Mouse (Mus musculus) CD4-positive, CD25-positive, alpha-beta regulatory T cell, adult 4 months (primary cell): Measurements from ENCODE around the gene Abhd16b. TPM values are rescaled to one million over a fixed set of nuclear protein-coding genes. Genes with fewer than 3 reads are reported as not detected.
"Not testable (repeated sequence)": the region's sequence is repeated elsewhere in the genome, so short reads cannot be mapped to it uniquely, and the experiment has no call there.

ENCODE experiments used
- ATAC-seq: one replicate; pipeline ENCODE4 v1.8.0; 2017
- polyA plus RNA-seq, 2 experiments: library from polyadenylated mRNA; unstranded; fragments of 100-300 nt; shearing (Covaris generic); gene quantifications; one replicate each; pipeline ENCODE4 v1.2.1; 2017

Gene Abhd16b
- polyA plus RNA-seq, 2 experiments from 2014 or later, result not detected

DNA sequence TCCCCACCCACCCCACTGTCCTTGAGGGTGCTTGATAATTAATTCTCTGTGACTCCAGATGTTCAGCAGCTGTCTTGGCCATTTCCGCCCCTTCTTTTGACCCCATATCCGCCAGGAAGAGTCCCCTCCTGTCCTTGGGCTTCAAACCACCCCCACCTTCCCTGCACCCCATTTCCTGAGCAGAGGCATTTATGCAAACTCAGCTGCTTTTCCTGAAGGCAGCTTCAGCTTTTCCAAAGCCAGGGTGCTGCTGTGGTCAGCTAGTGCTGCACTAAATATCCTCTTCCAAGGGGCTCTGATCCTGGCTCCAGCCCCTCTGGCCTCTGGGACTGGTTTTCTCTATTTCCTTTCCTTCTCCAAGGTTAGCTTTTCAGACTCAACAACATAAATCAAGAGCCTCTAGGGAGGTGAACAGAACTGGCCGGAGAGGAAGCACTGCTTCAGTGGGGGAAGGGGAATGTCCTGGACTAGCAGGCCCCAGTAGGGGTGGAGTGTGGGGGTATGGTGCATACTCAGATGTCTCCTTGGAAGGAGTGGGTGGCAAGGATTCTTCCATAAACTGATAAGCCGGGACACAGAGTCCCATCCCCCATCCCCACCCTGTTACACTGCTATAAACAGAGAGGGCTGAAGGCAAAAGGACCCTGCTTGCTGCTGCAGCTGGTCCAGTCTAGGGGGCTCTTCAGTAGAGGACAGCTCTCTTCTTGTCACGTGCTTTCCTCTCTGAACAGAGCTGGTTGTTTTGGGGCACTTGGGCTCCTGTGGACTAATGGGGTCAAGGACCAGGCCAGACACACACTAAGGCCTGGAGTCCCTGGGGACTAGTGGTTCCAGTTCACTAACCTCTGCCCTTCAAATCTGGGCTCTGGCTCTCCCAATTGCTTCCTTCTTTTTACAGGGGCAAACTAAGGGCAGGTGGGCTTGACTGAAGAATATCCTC is 5.4 kb upstream of the Abhd16b start:
- no peak for ATAC-seq

DNA sequence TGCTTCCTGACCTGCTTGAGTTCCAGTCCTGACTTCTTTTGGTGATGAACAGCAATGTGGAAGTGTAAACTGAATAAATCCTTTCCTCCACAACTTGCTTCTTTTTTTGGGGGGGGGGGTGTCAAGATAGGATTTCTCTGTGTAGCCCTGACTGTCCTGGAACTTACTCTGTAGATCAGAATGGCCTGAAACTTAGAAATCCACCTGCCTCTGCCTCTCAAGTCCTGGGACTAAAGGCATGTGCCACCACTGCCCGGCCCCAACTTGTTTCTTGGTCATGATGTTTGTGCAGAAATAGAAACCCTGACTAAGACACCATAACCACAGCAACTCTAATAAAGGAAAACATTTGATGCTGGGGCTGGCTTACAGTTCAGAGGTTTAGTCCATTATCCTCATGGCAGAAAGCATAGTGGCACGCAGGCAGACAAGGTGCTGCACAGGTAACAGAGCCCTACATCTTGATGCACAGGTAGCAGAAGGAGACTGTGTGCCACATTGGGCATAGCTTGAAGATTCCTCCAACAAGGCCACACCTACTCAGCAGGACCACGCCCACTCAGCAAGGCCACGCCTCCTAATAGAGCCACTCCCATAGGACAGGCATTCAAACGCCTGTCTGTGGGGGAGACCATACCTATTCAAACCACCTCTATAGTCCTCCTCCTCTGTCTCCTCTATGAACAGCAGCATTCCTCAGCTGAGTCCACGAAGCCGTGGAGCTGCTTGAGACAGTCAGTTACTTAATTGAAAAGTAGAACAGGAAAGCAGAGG is 1.4 kb upstream of the Abhd16b start:
- peak; percentile 33 for ATAC-seq

DNA sequence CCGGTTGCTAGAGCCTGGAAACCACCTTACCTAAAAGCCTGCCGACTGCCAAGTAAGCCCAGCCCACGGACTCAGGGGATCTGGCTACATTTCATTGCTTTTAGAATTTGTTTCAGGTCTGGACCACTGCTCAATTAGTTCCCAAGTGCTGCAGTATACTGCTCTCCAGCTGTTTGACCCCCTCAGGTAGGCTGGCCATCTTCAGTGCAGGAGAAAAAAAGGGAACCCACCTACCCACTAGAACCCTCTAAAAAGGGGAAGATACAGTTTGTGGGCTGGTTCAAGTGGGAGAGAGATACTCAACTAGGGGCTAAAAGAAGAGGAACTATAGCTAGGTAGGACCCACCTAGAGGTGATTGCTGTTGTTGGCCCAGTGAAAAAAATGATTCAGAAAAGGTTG is 800 bp upstream of the Abhd16b start:
- no peak for ATAC-seq

DNA sequence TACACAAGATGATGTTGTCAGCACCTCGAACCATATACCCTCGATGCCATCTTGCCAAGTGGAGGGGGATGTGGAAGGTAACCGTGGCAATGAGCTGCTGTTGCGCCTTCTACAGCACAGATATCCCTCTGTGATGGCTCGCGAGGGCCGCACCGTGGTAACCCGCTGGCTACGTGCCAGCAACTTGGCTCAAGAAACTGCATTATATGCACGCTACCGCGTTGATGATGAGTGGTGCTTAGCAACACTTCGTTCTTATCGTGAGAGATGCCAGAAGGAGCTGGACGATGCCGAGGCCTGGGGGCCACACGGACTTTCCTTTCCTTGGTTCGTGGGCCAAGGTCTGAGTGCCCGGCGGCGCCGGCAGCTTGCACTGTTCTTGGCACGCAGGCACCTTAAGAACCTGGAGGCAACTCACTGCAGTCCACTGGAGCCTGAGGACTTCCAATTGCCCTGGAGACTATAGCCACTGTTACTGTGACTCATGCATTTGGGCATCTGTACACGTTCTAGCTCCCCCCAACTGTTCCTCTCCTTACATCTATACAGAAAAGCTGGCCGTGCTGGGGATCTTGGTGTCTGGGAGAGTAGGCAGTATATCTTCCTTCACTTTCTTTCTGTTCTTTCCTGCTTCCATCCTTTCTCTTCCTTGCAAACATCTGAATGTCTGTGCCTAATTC is 1.4 kb downstream of the Abhd16b start:
- no peak for ATAC-seq

- ATAC-seq, result not testable (repeated sequence)
These were observed 2.8 kb downstream of the Abhd16b start for GRCm38 (mm10) chr2:181495845-181496244.

GRCm38 (mm10) chr2:181496281-181496680 is 3.3 kb downstream of the Abhd16b start:
- ATAC-seq, result peak; percentile 53

GRCm38 (mm10) chr2:181496831-181497547 is 4.0 kb downstream of the Abhd16b start, which contains the start of gene Tpd52l2:
Gene Tpd52l2, plus strand, starts transcription at chr2:181497142.
- ATAC-seq, result peak; percentile 92

GRCm38 (mm10) chr2:181497548-181497875 is 4.5 kb downstream of the Abhd16b start:
- ATAC-seq, result peak; percentile 30

GRCm38 (mm10) chr2:181498644-181499043 is 5.6 kb downstream of the Abhd16b start:
- no peak for ATAC-seq

GRCm38 (mm10) chr2:181509191-181509590 is 16.2 kb downstream of the Abhd16b start:
- no peak for ATAC-seq

DNA sequence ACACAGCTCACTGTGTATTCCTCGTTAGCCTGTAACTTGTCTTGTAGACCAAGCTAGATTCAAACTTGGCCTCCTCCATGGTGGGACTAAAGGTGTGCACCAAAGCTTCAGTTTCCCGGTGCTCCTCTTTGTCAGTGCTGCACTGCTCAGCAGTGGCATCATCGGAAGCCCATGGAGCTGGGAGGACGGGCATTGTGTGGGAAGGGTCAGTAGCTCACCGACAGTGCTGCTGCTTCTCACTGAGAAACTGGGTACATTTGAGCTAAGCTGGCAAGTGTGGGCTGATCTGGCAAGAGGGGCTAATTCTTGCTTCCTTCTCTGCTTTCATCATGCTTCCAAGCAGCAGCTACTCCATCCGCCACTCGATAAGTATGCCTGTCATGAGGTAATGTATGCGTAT is 18.2 kb downstream of the Abhd16b start:
- no peak for ATAC-seq

- no peak for ATAC-seq
These were observed 26.2 kb downstream of the Abhd16b start for GRCm38 (mm10) chr2:181519201-181519600.

DNA sequence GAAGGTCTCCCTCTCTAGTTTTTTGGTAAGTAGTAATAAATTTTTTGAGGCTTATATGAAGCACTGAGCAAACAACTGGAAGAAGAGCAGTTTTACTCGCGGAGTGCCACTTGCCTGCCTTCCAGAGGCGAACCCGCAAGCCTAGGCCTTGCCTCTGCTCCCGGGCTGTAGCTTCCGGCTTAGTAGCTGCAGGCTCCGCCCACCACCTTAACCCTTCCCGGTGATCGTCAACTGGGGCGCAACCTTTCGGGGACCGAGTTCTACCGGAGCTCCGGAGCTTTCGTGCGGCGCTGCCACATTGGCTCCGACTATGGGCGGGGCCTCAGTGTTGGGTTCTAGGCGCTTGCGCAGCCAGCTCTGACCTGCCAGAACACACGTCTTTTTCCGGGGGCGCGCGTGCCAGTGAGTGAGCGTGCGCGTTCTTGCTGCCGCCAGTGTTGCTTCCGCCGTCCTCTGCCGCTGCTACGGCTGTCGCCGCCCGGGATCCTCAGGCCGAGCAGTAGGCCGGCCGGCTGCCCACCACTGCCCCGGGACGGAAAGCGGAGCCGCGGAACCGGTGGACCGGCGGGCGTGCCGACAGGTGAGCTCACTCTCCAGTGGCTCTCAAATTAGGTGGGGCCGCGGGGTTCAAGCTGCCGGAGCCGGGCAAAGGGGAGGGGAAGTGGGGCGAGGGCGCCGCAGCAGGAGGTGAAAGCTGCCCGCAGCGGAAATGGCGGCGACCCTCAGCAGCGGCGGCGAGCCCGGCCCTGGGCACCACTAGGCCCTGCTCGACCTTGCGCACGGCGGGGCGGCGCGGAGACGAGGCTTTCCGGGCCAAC is 27.3 kb downstream of the Abhd16b start, which contains the start of gene Dnajc5:
Gene Dnajc5, plus strand, starts transcription at position 368 of the 818 bp plus-strand sequence.
- ATAC-seq, result peak; percentile 93

GRCm38 (mm10) chr2:181520936-181521227 is 27.9 kb downstream of the Abhd16b start:
- ATAC-seq, result no peak

DNA sequence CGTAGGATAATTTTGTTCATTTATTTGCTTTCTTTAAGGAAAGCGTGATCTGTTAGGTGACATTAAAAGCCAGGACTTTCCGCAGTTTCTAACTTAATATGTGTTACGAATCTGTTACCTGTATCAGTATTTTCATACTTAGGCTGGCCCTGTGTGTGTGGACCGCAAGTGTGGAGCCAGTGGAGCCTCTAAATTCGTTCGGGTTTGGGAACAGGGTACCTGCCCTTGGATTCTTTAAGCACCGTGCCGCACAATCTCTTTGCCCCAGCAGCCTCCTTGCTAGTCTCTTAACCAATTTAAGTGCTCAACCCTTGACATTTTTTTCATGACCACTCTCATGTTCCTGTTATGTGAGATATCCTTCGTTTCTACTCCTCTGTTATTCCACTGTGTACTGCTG is 28.5 kb downstream of the Abhd16b start:
- ATAC-seq, result no peak

- no peak for ATAC-seq
These were observed 29.8 kb downstream of the Abhd16b start for GRCm38 (mm10) chr2:181522811-181523210.

DNA sequence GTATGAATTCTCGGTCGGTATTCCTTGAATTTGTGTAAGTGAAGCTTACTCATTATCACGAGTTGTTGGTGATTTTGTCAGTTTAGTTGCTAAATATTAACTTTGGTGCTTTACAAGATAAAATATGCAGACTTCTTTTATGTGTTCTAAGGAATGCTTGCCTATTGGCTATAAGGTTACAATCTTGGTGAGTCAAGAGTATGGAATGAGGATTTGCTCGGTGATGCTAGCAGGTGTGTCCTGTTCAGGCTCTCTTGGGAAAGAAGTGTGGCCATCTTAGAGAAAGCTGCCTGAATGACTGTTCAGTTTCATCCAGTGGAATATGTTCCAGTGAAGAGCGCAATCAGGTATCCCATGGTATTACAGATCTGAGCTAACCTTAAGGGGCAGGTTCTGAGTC is 32.5 kb downstream of the Abhd16b start:
- ATAC-seq, result no peak

- no peak for ATAC-seq
These were observed 36.1 kb downstream of the Abhd16b start for GRCm38 (mm10) chr2:181529076-181529475.

DNA sequence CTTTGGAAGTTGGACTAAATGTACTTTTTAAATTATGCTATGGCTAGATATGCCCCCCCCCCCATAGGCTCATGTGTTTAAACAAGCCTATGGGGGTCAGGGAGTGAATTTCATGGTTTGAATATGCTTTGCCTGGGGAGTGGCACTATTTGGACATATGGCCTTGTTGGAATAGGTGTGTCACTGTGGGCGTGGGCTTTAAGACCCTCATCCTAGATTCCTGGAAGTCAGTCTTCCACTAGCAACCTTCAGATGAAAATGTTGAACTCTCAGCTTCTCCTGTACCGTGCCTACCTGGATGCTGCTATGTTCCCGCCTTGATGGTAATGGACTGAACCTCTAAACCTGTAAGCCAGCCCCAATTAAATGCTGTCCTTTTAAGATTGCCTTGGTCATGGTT is 39.6 kb downstream of the Abhd16b start:
- no peak for ATAC-seq

DNA sequence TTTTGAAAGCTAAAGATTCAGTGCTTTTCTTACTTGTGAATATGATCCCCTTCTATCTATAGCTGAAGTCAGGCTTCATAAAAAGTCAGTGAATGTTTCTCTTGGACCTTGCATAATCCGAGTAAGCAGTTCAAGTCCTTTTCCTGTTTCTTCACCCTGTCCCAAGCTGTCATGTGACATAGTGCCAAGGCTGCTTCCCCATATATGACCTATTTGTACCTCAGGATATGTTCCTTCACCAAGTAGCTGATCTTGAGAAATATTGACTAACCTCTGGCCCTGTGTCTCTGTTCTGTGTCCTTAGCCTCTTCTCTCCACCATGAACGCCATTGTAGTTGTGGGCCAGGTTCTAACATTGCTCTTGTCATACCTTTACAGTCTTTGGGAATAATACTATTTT is 43.4 kb downstream of the Abhd16b start:
- ATAC-seq, result no peak

- ATAC-seq, result no peak
These were observed 44.5 kb downstream of the Abhd16b start for GRCm38 (mm10) chr2:181537444-181538047.
